Mouse (Mus musculus) liver, adult 2 months (tissue): ENCODE measurements around the gene Lpcat3.

Experiments
- CTCF ChIP-seq: fragments of 200-500 bp; IDR thresholded peaks from 2 replicates; pipeline ENCODE4 v1.5.1; 2011; ENCODE audit warnings: low read depth, low read length, control low read depth
- POLR2A ChIP-seq: fragments of 200-500 bp; IDR thresholded peaks from 2 replicates; pipeline ENCODE4 v1.6.1; 2011; ENCODE audit warnings: low read length, control low read depth; ENCODE audit not compliant: insufficient read depth; ENCODE audit errors: extremely low read depth

- TF ChIP-seq CTCF: 0 out of 2 replicates have a peak, but pooled peaks have one; percentile 12
- no peak for TF ChIP-seq POLR2A
These were observed 10.8 kb downstream of the Lpcat3 start for GRCm38 (mm10) chr6:124673619-124674018.
